Mouse (Mus musculus) MN1 (cell line): Measurements from ENCODE around the gene Ptpn1.
A peak's percentile ranks its signal among the peaks of the same experiment; 100 is the strongest.

ENCODE experiments used
- DNase-seq: peaks from one replicate; pipeline ENCODE4 v3.0.0-alpha.2; 2016; ENCODE audit warnings: low spot score

The Ptpn1 gene

DNA sequence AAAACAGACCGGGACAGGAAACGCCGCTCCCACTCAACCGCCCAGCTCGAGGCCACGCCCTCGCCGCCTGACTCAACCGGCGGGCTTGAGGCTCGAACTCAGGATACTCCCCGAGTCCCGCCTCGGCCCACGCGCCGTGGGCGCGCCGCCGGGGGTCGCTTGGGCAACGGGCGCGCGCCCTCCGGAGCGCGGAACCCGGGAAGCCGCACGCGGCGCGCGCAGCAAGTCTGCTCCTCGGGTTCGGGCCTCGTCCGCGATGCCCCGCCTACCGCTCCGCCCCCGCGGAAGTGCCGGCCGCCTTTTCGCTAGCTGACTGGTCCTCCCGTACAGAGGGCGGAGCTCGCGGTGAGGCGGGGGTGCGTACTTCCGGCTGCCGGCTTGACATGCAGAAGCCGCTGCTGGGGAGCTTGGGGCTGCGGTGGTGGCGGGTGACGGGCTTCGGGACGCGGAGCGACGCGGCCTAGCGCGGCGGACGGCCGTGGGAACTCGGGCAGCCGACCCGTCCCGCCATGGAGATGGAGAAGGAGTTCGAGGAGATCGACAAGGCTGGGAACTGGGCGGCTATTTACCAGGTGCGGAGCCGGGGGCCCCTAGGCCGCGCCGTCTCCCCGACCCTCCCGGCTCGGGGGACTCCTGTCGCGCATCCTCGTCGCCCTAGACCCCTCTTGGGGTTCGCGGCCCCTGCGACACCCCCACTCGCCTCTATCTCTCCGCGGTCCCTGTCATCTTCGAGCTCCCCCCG is at the start of gene Ptpn1:
Ptpn1 (plus strand) TSS at position 73 of the 742 bp plus-strand sequence.
- DNase-seq, result peak; percentile 96

- no peak for DNase-seq
These were observed 45.4 kb upstream of the Ptpn1 start for GRCm38 (mm10) chr2:167886485-167886884.

GRCm38 (mm10) chr2:167887516-167888347 is 44.1 kb upstream of the Ptpn1 start:
- DNase-seq, result no peak

DNA sequence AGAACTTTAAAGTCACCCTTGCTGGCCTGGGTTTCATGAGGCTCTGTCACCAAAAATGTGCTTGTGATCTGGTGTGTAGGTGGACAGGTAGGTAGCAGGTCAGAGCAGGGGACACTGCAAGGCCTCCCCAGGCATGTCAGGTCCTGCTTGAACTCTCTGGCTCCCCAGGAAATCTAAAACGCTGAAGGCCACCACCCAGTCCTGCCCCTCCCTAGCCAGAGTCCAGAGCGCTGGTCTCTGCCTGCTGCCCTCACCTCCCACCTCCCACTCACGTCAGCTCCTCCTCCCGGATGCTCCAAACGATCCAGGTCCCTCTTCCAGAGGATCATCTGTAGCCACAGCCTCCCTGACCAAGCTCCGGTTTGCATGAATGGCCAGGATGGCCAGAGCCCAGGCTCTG is 43.0 kb upstream of the Ptpn1 start:
- DNase-seq, result no peak

GRCm38 (mm10) chr2:167889886-167890285 is 42.0 kb upstream of the Ptpn1 start:
- DNase-seq, result no peak

GRCm38 (mm10) chr2:167891908-167892307 is 39.9 kb upstream of the Ptpn1 start:
- DNase-seq, result peak; percentile 65

DNA sequence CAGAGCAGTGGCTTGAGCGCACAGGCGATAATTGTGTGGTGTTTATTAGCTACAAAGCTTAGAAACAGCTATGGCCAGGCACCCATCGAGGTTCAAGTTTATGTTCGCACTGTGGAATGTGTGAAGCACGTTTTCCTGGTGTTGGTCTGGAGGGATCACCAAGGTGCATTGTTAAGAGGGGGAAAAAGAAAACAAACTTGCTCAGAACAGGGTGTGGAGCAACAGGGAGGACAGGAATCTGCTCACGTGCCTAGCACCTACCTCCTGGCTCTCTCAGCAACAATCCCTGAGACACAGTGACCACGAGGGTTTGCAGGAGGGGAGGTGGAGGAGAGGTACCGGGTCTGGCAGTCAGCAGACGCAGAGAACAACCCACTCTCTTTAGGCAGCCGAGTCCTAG is 38.2 kb upstream of the Ptpn1 start:
- DNase-seq, result no peak

DNA sequence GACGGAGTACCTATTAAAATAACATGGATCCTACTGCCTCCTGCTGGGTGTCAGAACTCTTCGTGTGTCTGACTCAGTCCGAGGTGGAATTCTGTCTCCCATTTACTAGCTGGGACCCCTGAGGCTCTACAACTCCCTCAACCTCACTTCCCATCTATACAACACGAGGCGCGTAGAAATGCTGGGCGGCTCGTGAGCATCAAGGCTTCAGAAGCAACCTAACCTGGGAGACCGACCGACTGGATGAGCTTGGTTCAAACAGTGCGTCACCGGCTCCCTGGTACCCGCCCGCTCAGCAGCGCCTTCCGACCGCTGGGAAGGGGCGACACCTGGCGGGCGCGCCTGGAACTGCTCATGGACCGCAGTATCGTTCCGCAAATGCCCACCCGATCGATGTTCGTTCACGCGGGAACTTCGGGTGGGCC is 36.9 kb upstream of the Ptpn1 start:
- peak; percentile 84 for DNase-seq

- DNase-seq, result no peak
These were observed 34.0 kb upstream of the Ptpn1 start for GRCm38 (mm10) chr2:167897896-167898295.

GRCm38 (mm10) chr2:167899989-167900421 is 31.9 kb upstream of the Ptpn1 start:
- no peak for DNase-seq

- DNase-seq, result no peak
These were observed 29.6 kb upstream of the Ptpn1 start for GRCm38 (mm10) chr2:167902116-167902703.

DNA sequence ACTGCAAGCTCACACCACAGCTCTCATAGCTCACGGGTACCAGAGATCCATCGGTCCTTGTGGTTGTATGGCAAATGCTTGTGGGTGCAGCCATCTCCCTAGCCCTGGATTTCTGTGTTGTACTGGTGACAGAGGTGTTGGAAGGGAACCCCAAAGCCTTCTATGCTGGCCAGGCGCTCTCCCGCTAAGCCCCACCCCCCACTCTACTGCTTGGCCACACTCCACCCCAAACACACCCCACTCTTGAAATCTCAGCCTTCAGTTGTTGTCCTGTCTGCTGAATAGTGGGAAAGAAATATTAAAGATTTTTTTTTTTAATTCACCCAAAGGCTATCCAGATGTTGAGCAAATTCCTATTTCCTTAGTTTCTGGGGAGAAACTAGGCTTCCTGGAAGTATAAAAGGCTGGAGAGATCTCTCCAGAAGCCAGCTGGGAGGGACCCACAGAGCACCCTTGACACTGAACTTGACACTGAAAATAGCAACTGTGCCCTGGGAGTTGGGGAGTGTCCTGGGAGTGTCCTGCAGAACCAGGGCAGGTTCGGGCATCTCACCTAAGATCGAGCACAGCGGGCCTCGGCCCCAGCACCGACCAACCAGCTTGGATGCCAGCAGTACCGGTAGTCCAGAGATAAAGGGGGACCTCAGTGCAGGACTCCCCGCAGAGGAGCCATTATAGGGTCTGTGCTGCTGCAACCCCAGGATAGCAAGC is 28.5 kb upstream of the Ptpn1 start:
- no peak for DNase-seq

DNA sequence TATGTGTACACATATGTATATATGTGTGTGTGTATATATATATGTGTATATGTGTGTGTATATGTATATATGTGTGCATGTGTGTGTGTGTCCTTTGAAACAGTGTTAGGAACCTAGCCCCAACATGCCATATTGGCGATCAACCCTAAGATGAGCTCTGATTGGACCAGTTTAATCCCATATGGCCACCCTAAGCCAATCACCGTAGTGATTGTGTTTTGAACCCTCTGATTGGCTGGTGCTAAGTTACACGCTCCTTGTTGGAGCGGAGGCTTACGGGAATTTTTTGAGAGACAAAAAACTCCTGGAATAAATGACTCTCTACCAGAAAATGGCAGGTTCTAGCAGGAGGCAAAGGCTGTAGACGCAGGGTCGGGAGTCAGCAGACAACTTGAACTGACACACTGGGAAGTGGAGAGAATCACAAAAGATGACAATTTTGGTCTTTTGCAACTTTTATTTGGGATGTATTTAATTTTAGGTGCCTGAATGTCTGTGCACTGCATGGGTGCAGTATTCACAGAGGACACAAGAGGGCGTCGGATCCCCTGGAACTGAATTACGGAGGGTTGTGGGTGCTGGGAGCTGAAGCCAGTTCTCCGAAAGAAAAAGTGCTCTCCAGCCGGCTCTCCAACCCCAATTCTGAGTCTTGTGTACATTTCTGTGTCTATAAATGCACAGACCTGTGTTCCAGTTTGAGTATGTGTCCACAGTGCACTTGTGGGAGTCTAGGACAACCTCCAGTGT is 27.1 kb upstream of the Ptpn1 start:
- no peak for DNase-seq

GRCm38 (mm10) chr2:167905561-167905960 is 26.3 kb upstream of the Ptpn1 start:
- no peak for DNase-seq

DNA sequence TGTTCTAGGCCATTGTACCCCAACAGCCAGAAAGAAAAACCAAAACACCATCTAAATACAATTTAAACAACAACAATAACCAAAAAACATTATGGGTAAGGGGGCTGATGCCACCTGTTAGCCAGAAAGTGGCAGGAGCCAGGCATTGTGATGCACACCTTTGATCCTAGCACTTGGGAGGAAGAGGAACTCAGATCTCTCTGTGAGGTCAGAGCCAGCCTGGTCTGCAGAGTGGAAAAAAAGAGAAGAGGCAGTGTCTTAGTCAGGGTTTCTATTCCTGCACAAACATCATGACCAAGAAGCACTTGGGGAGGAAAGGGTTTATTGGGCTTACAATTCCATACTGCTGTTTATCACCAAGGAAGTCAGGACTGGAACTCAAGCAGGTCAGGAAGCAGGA is 25.1 kb upstream of the Ptpn1 start:
- no peak for DNase-seq

GRCm38 (mm10) chr2:167909531-167910177 is 22.2 kb upstream of the Ptpn1 start:
- no peak for DNase-seq

- DNase-seq, result no peak
These were observed 21.7 kb upstream of the Ptpn1 start for GRCm38 (mm10) chr2:167910178-167910540.

GRCm38 (mm10) chr2:167911511-167911910 is 20.3 kb upstream of the Ptpn1 start:
- DNase-seq, result no peak

GRCm38 (mm10) chr2:167919081-167919480 is 12.8 kb upstream of the Ptpn1 start:
- DNase-seq, result no peak

- no peak for DNase-seq
These were observed 11.8 kb upstream of the Ptpn1 start for GRCm38 (mm10) chr2:167920041-167920440.

GRCm38 (mm10) chr2:167920960-167921495 is 10.8 kb upstream of the Ptpn1 start:
- DNase-seq, result no peak
